Comparison of ENCODE assay signal across 12 mouse cellular contexts in genomic region chr5:142477346-142477745, GRCm38 (mm10). TPM values are rescaled to one million over a fixed set of nuclear protein-coding genes. Genes with fewer than 3 reads are reported as not detected.
A peak's percentile ranks its signal among the peaks of the same experiment; 100 is the strongest.
DNase-seq lines count a peak whose midpoint lies in the region; ATAC-seq and TF ChIP-seq lines count a peak whose summit lies in the region.
"Had no signal": no experiment of that assay in that cellular context is flagged by ENCODE, and none has a peak within 500 bp of the region (broad histone marks: within the 10 kb centered on the region; RNA-seq: fewer than 3 reads in every experiment).

No protein-coding gene starts in this region.

- no peaks in the 10 kb centered on the region for H3K27me3 ChIP-seq in hindbrain, embryonic 12.5 days
- H3K27me3 ChIP-seq in hindbrain, embryonic 14.5 days (ENCODE audit: control insufficient read depth, insufficient read depth, low read length), result no peaks in the 10 kb centered on the region
- H3K27me3 ChIP-seq in Patski, result no peaks in the 10 kb centered on the region
- H3K27me3 ChIP-seq in cerebellum, adult 2 months (ENCODE audit: control insufficient read depth, insufficient read depth, low read length), result no peaks in the 10 kb centered on the region
- no peaks in the 10 kb centered on the region for H3K27me3 ChIP-seq in thymus, adult 2 months (ENCODE audit: control insufficient read depth, insufficient read depth, low read length)
- H3K27me3 ChIP-seq: liver, embryonic 13.5 days had no signal

- H3K9me3 ChIP-seq in hindbrain, embryonic 12.5 days (replicated peaks), result no peaks in the 10 kb centered on the region
- no peaks in the 10 kb centered on the region for H3K9me3 ChIP-seq in hindbrain, embryonic 14.5 days (ENCODE audit: control insufficient read depth, low read length)
- H3K9me3 ChIP-seq: G1E; liver, embryonic 13.5 days had no signal

- DNase-seq in hindbrain, embryonic 14.5 days (ENCODE audit: low spot score), result no peak
- peak; percentile 80 for DNase-seq in 416B (ENCODE audit: low read depth)
- DNase-seq in Patski (ENCODE audit: low read depth, low spot score), result peak; percentile 58
- peak; percentile 71 to 74 for DNase-seq in cerebellum, adult 2 months
- DNase-seq in retina, postnatal 1 day, result no peak
- DNase-seq in thymus, adult 2 months, result no peak
- DNase-seq in layer of hippocampus, adult 11-12 months (ENCODE audit: low spot score), result no peak
- DNase-seq: liver, embryonic 13.5 days; lung, postnatal 4 days; thymus, postnatal 25 days had no signal

- CTCF ChIA-PET in Patski (lab: Charles Lee), result interaction anchor here (0.9 to 2.6 kb wide), 3 partner anchors 11 to 73 kb away, joined by 3 to 9 read pairs (median 3); partner anchors contain the start of gene Radil

- peaks cover 14% of the 10 kb centered on the region for H3K36me3 ChIP-seq in hindbrain, embryonic 12.5 days
- peaks cover 14% of the 10 kb centered on the region; the same call in 1 of the 2 replicates for H3K36me3 ChIP-seq in hindbrain, embryonic 14.5 days (replicated peaks; ENCODE audit: control insufficient read depth, insufficient read depth)
- H3K36me3 ChIP-seq in thymus, adult 2 months (ENCODE audit: control insufficient read depth, insufficient read depth, low read length), result no peaks in the 10 kb centered on the region

- no peak for TF ChIP-seq POLR2A in cerebellum, adult 2 months (IDR thresholded peaks at IDR 0.05; ENCODE audit: borderline replicate concordance, insufficient read depth, low read length)
- no peak for TF ChIP-seq POLR2A in thymus, adult 2 months (IDR thresholded peaks at IDR 0.05; ENCODE audit: control insufficient read depth, extremely low read depth, insufficient read depth, low read length, poor library complexity)

- peaks cover 8% of the 10 kb centered on the region for H3K4me1 ChIP-seq in hindbrain, embryonic 12.5 days
- no peaks in the 10 kb centered on the region for H3K4me1 ChIP-seq in hindbrain, embryonic 14.5 days (replicated peaks; ENCODE audit: control insufficient read depth, insufficient read depth, low read length)
- peaks cover 17% of the 10 kb centered on the region for H3K4me1 ChIP-seq in cerebellum, adult 2 months (ENCODE audit: control insufficient read depth, insufficient read depth, low read length)
- no peaks in the 10 kb centered on the region for H3K4me1 ChIP-seq in thymus, adult 2 months (replicated peaks; ENCODE audit: control insufficient read depth, insufficient read depth, low read length)

- no peak for TF ChIP-seq CTCF in Patski (IDR thresholded peaks at IDR 0.05)
- TF ChIP-seq CTCF in cerebellum, adult 2 months (IDR thresholded peaks at IDR 0.05; ENCODE audit: borderline replicate concordance, insufficient read depth, low read depth, low read length), result no peak
- no peak for TF ChIP-seq CTCF in thymus, adult 2 months (IDR thresholded peaks at IDR 0.05; ENCODE audit: borderline replicate concordance, control insufficient read depth, extremely low read depth, insufficient read depth, low read length, poor library complexity)

- POLR2A ChIA-PET in Patski (lab: Charles Lee), result no interaction called here

- 93% methylated on average over 12 of the region's 12 CpGs for WGBS in hindbrain, embryonic 12.5 days
- WGBS in hindbrain, embryonic 14.5 days, result 87% methylated on average over 12 of the region's 12 CpGs
- WGBS in cerebellum, adult 2 months, result 12% methylated on average over 12 of the region's 12 CpGs
- WGBS in thymus, adult 2 months, result 97% methylated on average over 12 of the region's 12 CpGs

- ATAC-seq in hindbrain, embryonic 12.5 days (ENCODE audit: low FRiP score), result no peak
- no peak for ATAC-seq in hindbrain, embryonic 14.5 days (ENCODE audit: low FRiP score)
- peak; percentile 86 for ATAC-seq in Patski

- no peak overlapping the region for H3K27ac ChIP-seq in hindbrain, embryonic 12.5 days
- H3K27ac ChIP-seq in hindbrain, embryonic 14.5 days, result no peak overlapping the region
- peak overlapping the region; percentile 2; the same call in 1 of the 2 replicates for H3K27ac ChIP-seq in cerebellum, adult 2 months (ENCODE audit: insufficient read depth, low read length)
- H3K27ac ChIP-seq in thymus, adult 2 months (ENCODE audit: control insufficient read depth, insufficient read depth, low read length), result no peak overlapping the region
- H3K27ac ChIP-seq: liver, embryonic 13.5 days had no signal

- in situ Hi-C loops in Patski (cut with MboI; ENCODE audit: low pct_unique_long_range_greater_than_20kb), result no loop called here

- no peak overlapping the region for H3K4me3 ChIP-seq in hindbrain, embryonic 12.5 days
- H3K4me3 ChIP-seq in hindbrain, embryonic 14.5 days (replicated peaks; ENCODE audit: low read length), result no peak overlapping the region
- H3K4me3 ChIP-seq in cerebellum, adult 2 months (replicated peaks; ENCODE audit: insufficient read depth, low read depth, low read length), result no peak overlapping the region
- H3K4me3 ChIP-seq in thymus, adult 2 months (ENCODE audit: control insufficient read depth, insufficient read depth, low read length), result no peak overlapping the region
- H3K4me3 ChIP-seq: liver, embryonic 13.5 days had no signal

- H3K4me2 ChIP-seq in hindbrain, embryonic 12.5 days (replicated peaks), result no peak overlapping the region
- H3K4me2 ChIP-seq in hindbrain, embryonic 14.5 days (replicated peaks), result no peak overlapping the region
- H3K4me2 ChIP-seq: liver, embryonic 13.5 days had no signal

- H3K9ac ChIP-seq in hindbrain, embryonic 12.5 days, result peak overlapping the region; percentile 13; the same call in 1 of the 2 replicates
- no peak overlapping the region for H3K9ac ChIP-seq in hindbrain, embryonic 14.5 days
- H3K9ac ChIP-seq: liver, embryonic 13.5 days had no signal

RNA-seq across cellular contexts. Expression of gene Ap5z1, which starts 13.6 kb away (rescaled TPM):
- 14.9 and 15.6 TPM in 2 replicates for polyA plus RNA-seq in hindbrain, embryonic 12.5 days (2016; fragmentation: Nextera tagmentation; extraction: Ambion mirVana)
- polyA plus RNA-seq in hindbrain, embryonic 14.5 days (2014; fragmentation: Nextera tagmentation; extraction: Ambion mirVana), result 12.6 and 12.9 TPM in 2 replicates
- 30.6 TPM for polyA plus RNA-seq in Patski (2021)
- 30.3 and 32.7 TPM in 2 replicates for polyA plus RNA-seq in cerebellum, adult 2 months (2012; rRNA removed)
- 75.2 and 87.1 TPM in 2 replicates for polyA plus RNA-seq in thymus, adult 2 months (2012; rRNA removed)

RNA-seq across cellular contexts. Expression of gene Papolb, which starts 52.5 kb away (rescaled TPM):
- 0.32 and 0.36 TPM in 2 replicates for polyA plus RNA-seq in hindbrain, embryonic 12.5 days (2016; fragmentation: Nextera tagmentation; extraction: Ambion mirVana)
- polyA plus RNA-seq in hindbrain, embryonic 14.5 days (2014; fragmentation: Nextera tagmentation; extraction: Ambion mirVana), result 0.23 and 0.25 TPM in 2 replicates
- 0.04 TPM for polyA plus RNA-seq in Patski (2021)
- 0.17 and 0.25 TPM in 2 replicates for polyA plus RNA-seq in cerebellum, adult 2 months (2012; rRNA removed)
- 0.04 TPM in 1 of 2 replicates, not detected in the other for polyA plus RNA-seq in thymus, adult 2 months (2012; rRNA removed)
- polyA plus RNA-seq: G1E; liver, embryonic 13.5 days had no signal

Comparison
In these comparisons a context has a peak if more than half of its experiments do, and no peak if none do; other contexts are left out.
1. DNase-seq: peak in 416B (single experiment), Patski (single experiment) and cerebellum, adult 2 months (2 of 2); none in hindbrain, embryonic 14.5 days (single experiment), retina, postnatal 1 day (single experiment), thymus, adult 2 months (single experiment) and layer of hippocampus, adult 11-12 months (single experiment).